Mouse (Mus musculus): ENCODE data around the gene Elovl5. TPM values are rescaled to one million over a fixed set of nuclear protein-coding genes. Genes with fewer than 3 reads are reported as not detected.

Elovl5 gene
- total RNA-seq, 2 experiments from 2014 or later: 10.5 to 10.9 TPM

GRCm38 (mm10) chr9:77926911-77927310 lies 9.7 kb downstream of the Elovl5 start:
- ATAC-seq (replicated peaks; ENCODE audit: low FRiP score, poor library complexity, severe bottlenecking): no peak

- ATAC-seq (replicated peaks; ENCODE audit: low FRiP score, poor library complexity, severe bottlenecking): 0 out of 2 replicates have a peak, but pooled peaks have one; percentile 3
These were observed 10.3 kb downstream of the Elovl5 start for GRCm38 (mm10) chr9:77927431-77927830.

GRCm38 (mm10) chr9:77928769-77929168 lies 11.6 kb downstream of the Elovl5 start:
- no peak for ATAC-seq (replicated peaks; ENCODE audit: low FRiP score, poor library complexity, severe bottlenecking)

- ATAC-seq (replicated peaks; ENCODE audit: low FRiP score, poor library complexity, severe bottlenecking): no peak
These were observed 12.1 kb downstream of the Elovl5 start for GRCm38 (mm10) chr9:77929296-77929695.

GRCm38 (mm10) chr9:77930036-77930859 lies 13.1 kb downstream of the Elovl5 start:
- no peak for ATAC-seq (replicated peaks; ENCODE audit: low FRiP score, poor library complexity, severe bottlenecking)

GRCm38 (mm10) chr9:77930860-77931184 lies 13.7 kb downstream of the Elovl5 start:
- no peak for ATAC-seq (replicated peaks; ENCODE audit: low FRiP score, poor library complexity, severe bottlenecking)

GRCm38 (mm10) chr9:77931740-77932139 lies 14.6 kb downstream of the Elovl5 start:
- ATAC-seq (replicated peaks; ENCODE audit: low FRiP score, poor library complexity, severe bottlenecking): no peak

- no peak for ATAC-seq (replicated peaks; ENCODE audit: low FRiP score, poor library complexity, severe bottlenecking)
These were observed 18.9 kb downstream of the Elovl5 start for GRCm38 (mm10) chr9:77935818-77936611.

GRCm38 (mm10) chr9:77937875-77938274 lies 20.7 kb downstream of the Elovl5 start:
- ATAC-seq (replicated peaks; ENCODE audit: low FRiP score, poor library complexity, severe bottlenecking): no peak

- no peak for ATAC-seq (replicated peaks; ENCODE audit: low FRiP score, poor library complexity, severe bottlenecking)
These were observed 21.8 kb downstream of the Elovl5 start for GRCm38 (mm10) chr9:77938761-77939553.

GRCm38 (mm10) chr9:77939554-77939920 lies 22.4 kb downstream of the Elovl5 start:
- ATAC-seq (replicated peaks; ENCODE audit: low FRiP score, poor library complexity, severe bottlenecking): no peak

GRCm38 (mm10) chr9:77941058-77941457 lies 23.9 kb downstream of the Elovl5 start:
- ATAC-seq (replicated peaks; ENCODE audit: low FRiP score, poor library complexity, severe bottlenecking): no peak

- no peak for ATAC-seq (replicated peaks; ENCODE audit: low FRiP score, poor library complexity, severe bottlenecking)
These were observed 24.7 kb downstream of the Elovl5 start for GRCm38 (mm10) chr9:77941836-77942235.

GRCm38 (mm10) chr9:77942411-77942810 lies 25.2 kb downstream of the Elovl5 start:
- no peak for ATAC-seq (replicated peaks; ENCODE audit: low FRiP score, poor library complexity, severe bottlenecking)

GRCm38 (mm10) chr9:77943316-77943715 lies 26.2 kb downstream of the Elovl5 start:
- no peak for ATAC-seq (replicated peaks; ENCODE audit: low FRiP score, poor library complexity, severe bottlenecking)

GRCm38 (mm10) chr9:77944195-77944594 lies 27.0 kb downstream of the Elovl5 start:
- no peak for ATAC-seq (replicated peaks; ENCODE audit: low FRiP score, poor library complexity, severe bottlenecking)

- no peak for ATAC-seq (replicated peaks; ENCODE audit: low FRiP score, poor library complexity, severe bottlenecking)
These were observed 28.9 kb downstream of the Elovl5 start for GRCm38 (mm10) chr9:77945792-77946666.

- no peak for ATAC-seq (replicated peaks; ENCODE audit: low FRiP score, poor library complexity, severe bottlenecking)
These were observed 31.1 kb downstream of the Elovl5 start for GRCm38 (mm10) chr9:77948214-77948613.

- no peak for ATAC-seq (replicated peaks; ENCODE audit: low FRiP score, poor library complexity, severe bottlenecking)
These were observed 32.6 kb downstream of the Elovl5 start for GRCm38 (mm10) chr9:77949753-77950268.

Data from erythroid progenitor cell, adult 5-6 weeks (primary cell).